In the genomic region with DNA sequence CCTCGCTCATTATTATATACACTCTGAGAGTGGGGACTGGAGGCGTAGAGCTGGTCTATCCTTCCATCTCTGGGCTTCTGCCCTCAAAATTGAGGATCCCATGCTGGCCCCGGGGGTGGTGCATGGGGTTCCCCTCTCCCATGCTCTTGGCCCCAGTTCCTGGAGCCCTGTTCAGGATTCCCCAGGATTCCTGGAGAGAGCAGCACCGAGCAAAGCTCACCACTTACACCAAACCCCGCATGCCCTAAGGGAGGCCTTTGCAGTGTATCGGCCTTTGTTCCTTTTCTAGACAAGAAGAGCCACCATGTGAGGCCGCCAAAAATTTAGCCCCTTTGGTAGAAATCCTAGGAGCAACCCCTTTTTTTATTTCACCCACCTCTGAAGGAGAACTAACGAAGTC, we compare ENCODE assay signal across 8 mouse cellular contexts. TPM values are rescaled to one million over a fixed set of nuclear protein-coding genes. Genes with fewer than 3 reads are reported as not detected.
A peak's percentile ranks its signal among the peaks of the same experiment; 100 is the strongest.
DNase-seq lines count a peak whose midpoint lies in the region; ATAC-seq and TF ChIP-seq lines count a peak whose summit lies in the region.

No protein-coding gene starts in this region.

- no peak overlapping the region for H3K4me3 ChIP-seq in liver, postnatal 0 days (ENCODE audit: low read depth, low read length)
- peak overlapping the region; percentile 98 for H3K4me3 ChIP-seq in forebrain, embryonic 16.5 days (replicated peaks; ENCODE audit: low read length)
- H3K4me3 ChIP-seq in midbrain, embryonic 13.5 days (replicated peaks) = 0 out of 2 replicates have a peak overlapping the region, but pooled peaks have one; percentile 92

- no peaks in the 10 kb centered on the region for H3K9me3 ChIP-seq in liver, postnatal 0 days (ENCODE audit: low read length)
- no peaks in the 10 kb centered on the region for H3K9me3 ChIP-seq in forebrain, embryonic 16.5 days (ENCODE audit: control insufficient read depth, low read length)
- H3K9me3 ChIP-seq in midbrain, embryonic 13.5 days = no peaks in the 10 kb centered on the region

- H3K36me3 ChIP-seq in liver, postnatal 0 days (replicated peaks; ENCODE audit: insufficient read depth, low read length) = no peaks in the 10 kb centered on the region
- no peaks in the 10 kb centered on the region for H3K36me3 ChIP-seq in forebrain, embryonic 16.5 days (ENCODE audit: control insufficient read depth, insufficient read depth)
- H3K36me3 ChIP-seq in midbrain, embryonic 13.5 days = no peaks in the 10 kb centered on the region

- H3K27ac ChIP-seq in liver, postnatal 0 days (ENCODE audit: low read depth) = no peak overlapping the region
- peak overlapping the region; percentile 93 for H3K27ac ChIP-seq in forebrain, embryonic 16.5 days (ENCODE audit: low read length)
- peak overlapping the region; percentile 97 for H3K27ac ChIP-seq in midbrain, embryonic 13.5 days

- H3K27me3 ChIP-seq in liver, postnatal 0 days (ENCODE audit: insufficient read depth, low read length) = peaks cover 47% of the 10 kb centered on the region
- H3K27me3 ChIP-seq in forebrain, embryonic 16.5 days (replicated peaks; ENCODE audit: control insufficient read depth, insufficient read depth, low read length) = no peaks in the 10 kb centered on the region
- H3K27me3 ChIP-seq in midbrain, embryonic 13.5 days = no peaks in the 10 kb centered on the region

- peaks cover 2% of the 10 kb centered on the region; the same call in 1 of the 2 replicates for H3K4me1 ChIP-seq in liver, postnatal 0 days (ENCODE audit: insufficient read depth)
- peaks cover 55% of the 10 kb centered on the region for H3K4me1 ChIP-seq in forebrain, embryonic 16.5 days (replicated peaks; ENCODE audit: control insufficient read depth, insufficient read depth, low read length)
- peaks cover 64% of the 10 kb centered on the region for H3K4me1 ChIP-seq in midbrain, embryonic 13.5 days (replicated peaks)

- TF ChIP-seq EP300 in liver, postnatal 0 days (IDR thresholded peaks at IDR 0.05; ENCODE audit: low read depth) = no peak

- TF ChIP-seq CTCF in liver, postnatal 0 days (IDR thresholded peaks at IDR 0.05; ENCODE audit: low read depth) = no peak

- DNase-seq in cerebellum, adult 11-12 months = peak; percentile 28
- DNase-seq in cerebellum, postnatal 4 days (ENCODE audit: low spot score in 2 of 2) = no peak
- DNase-seq in liver, postnatal 0 days = no peak
- no peak for DNase-seq in liver
- DNase-seq in urinary bladder, postnatal 10 days (ENCODE audit: low spot score) = no peak
- DNase-seq in thymus, postnatal 0 days (ENCODE audit: low spot score) = no peak

- no peak for ATAC-seq in liver, postnatal 0 days
- ATAC-seq in forebrain, embryonic 16.5 days = no peak
- peak; percentile 22 for ATAC-seq in midbrain, embryonic 13.5 days

- WGBS in liver, postnatal 0 days (ENCODE audit: insufficient replicate concordance) = 50% methylated on average over 8 of the region's 8 CpGs
- 22% methylated on average over 8 of the region's 8 CpGs for WGBS in forebrain, embryonic 16.5 days
- WGBS in midbrain, embryonic 13.5 days = 19% methylated on average over 8 of the region's 8 CpGs

- H3K4me2 ChIP-seq in liver, postnatal 0 days (ENCODE audit: low read depth, low read length) = peak overlapping the region; percentile 79
- H3K4me2 ChIP-seq in forebrain, embryonic 16.5 days (ENCODE audit: low read length) = peak overlapping the region; percentile 56
- peak overlapping the region; percentile 87 for H3K4me2 ChIP-seq in midbrain, embryonic 13.5 days (replicated peaks)

- H3K9ac ChIP-seq in liver, postnatal 0 days (replicated peaks) = no peak overlapping the region
- peak overlapping the region; percentile 97 for H3K9ac ChIP-seq in forebrain, embryonic 16.5 days (replicated peaks; ENCODE audit: low read depth, low read length)
- peak overlapping the region; percentile 96; the same call in 1 of the 2 replicates for H3K9ac ChIP-seq in midbrain, embryonic 13.5 days (replicated peaks)

RNA-seq across cellular contexts. Expression of gene Aff3, which starts 36.3 kb away (rescaled TPM):
- 0.81 and 1.1 TPM in 2 replicates for polyA plus RNA-seq in liver, postnatal 0 days (2015; fragmentation: Nextera tagmentation; extraction: Ambion mirVana)
- 16.9 and 22.4 TPM in 2 replicates for polyA plus RNA-seq in forebrain, embryonic 16.5 days (2015; fragmentation: Nextera tagmentation; extraction: Ambion mirVana)
- 10.7 and 12.7 TPM in 2 replicates for polyA plus RNA-seq in midbrain, embryonic 13.5 days (2015; fragmentation: Nextera tagmentation; extraction: Ambion mirVana)
- polyA plus RNA-seq in thymus, postnatal 0 days (2015; fragmentation: Nextera tagmentation; extraction: Ambion mirVana) = 11.6 and 16.1 TPM in 2 replicates
